Mouse (Mus musculus): ENCODE data around the gene Ttc21a.

DNA sequence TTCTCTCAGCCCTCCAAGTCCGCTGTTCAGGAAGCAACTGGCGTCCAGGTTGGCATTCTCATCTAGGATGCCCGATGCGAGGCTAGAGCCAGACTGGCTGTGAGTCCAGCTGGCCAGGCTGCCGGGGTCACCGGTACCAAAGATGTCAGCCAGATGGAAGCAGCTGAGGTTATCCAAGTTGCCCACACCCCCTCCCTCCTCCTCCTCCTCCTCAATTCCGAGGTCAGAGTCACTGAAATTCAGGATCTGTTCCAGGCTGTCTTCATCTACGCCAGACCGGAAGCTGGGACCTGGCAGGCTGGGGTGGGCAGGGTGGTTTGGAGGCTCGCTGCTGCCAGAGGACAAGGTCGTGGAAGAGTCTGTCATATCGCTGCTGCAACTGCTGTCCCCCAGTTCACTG lies 35.2 kb downstream of the Ttc21a start:
- no peak for TF ChIP-seq CTCF (IDR thresholded peaks at IDR 0.05; ENCODE audit: borderline replicate concordance, insufficient read depth, low read depth, low read length)
- no peak for TF ChIP-seq POLR2A (IDR thresholded peaks at IDR 0.05; ENCODE audit: borderline replicate concordance, insufficient read depth, low read length)

Measured in cerebellum, adult 2 months (tissue).